Mouse (Mus musculus) kidney, postnatal 10 days (tissue): ENCODE results near the gene Cckar.
"Not testable (repeated sequence)": the region's sequence is repeated elsewhere in the genome, so short reads cannot be mapped to it uniquely, and the experiment has no call there.

Experiments
- DNase-seq: peaks from one replicate; pipeline ENCODE4 v3.0.0; 2021; ENCODE audit warnings: mixed read lengths

Cckar gene

GRCm38 (mm10) chr5:53707235-53708177, at the start of gene Cckar:
Gene Cckar, minus strand, starts transcription at chr5:53707705.
- DNase-seq, result peak; percentile 69

- no peak for DNase-seq
Measured at GRCm38 (mm10) chr5:53744061-53744460, 36.6 kb upstream of the Cckar start.

- DNase-seq, result no peak
Measured at GRCm38 (mm10) chr5:53732933-53733332, 25.4 kb upstream of the Cckar start.

GRCm38 (mm10) chr5:53727606-53728005, 20.1 kb upstream of the Cckar start:
- no peak for DNase-seq

- no peak for DNase-seq
Measured at GRCm38 (mm10) chr5:53726011-53726410, 18.5 kb upstream of the Cckar start.

GRCm38 (mm10) chr5:53716462-53716861, 9.0 kb upstream of the Cckar start:
- no peak for DNase-seq

- DNase-seq, result no peak
Measured at GRCm38 (mm10) chr5:53711277-53711676, 3.8 kb upstream of the Cckar start.

GRCm38 (mm10) chr5:53708191-53708590, 686 bp upstream of the Cckar start:
- DNase-seq, result no peak

GRCm38 (mm10) chr5:53702686-53703085, 4.8 kb downstream of the Cckar start:
- no peak for DNase-seq

GRCm38 (mm10) chr5:53697794-53698193, 9.7 kb downstream of the Cckar start:
- no peak for DNase-seq

GRCm38 (mm10) chr5:53696701-53697100, 10.8 kb downstream of the Cckar start:
- no peak for DNase-seq

GRCm38 (mm10) chr5:53692662-53693061, 14.8 kb downstream of the Cckar start:
- DNase-seq, result no peak

GRCm38 (mm10) chr5:53692100-53692499, 15.4 kb downstream of the Cckar start:
- DNase-seq, result no peak

- DNase-seq, result no peak
Measured at GRCm38 (mm10) chr5:53691577-53691976, 15.9 kb downstream of the Cckar start.

GRCm38 (mm10) chr5:53688326-53688725, 19.2 kb downstream of the Cckar start:
- DNase-seq, result peak; percentile 19

- peak; percentile 20 for DNase-seq
Measured at GRCm38 (mm10) chr5:53686379-53686778, 21.1 kb downstream of the Cckar start.

- no peak for DNase-seq
Measured at GRCm38 (mm10) chr5:53685623-53686022, 21.9 kb downstream of the Cckar start.

GRCm38 (mm10) chr5:53684417-53684816, 23.1 kb downstream of the Cckar start:
- no peak for DNase-seq

- DNase-seq, result no peak
Measured at GRCm38 (mm10) chr5:53683916-53684315, 23.6 kb downstream of the Cckar start.

- no peak for DNase-seq
Measured at GRCm38 (mm10) chr5:53679651-53680050, 27.9 kb downstream of the Cckar start.

GRCm38 (mm10) chr5:53678036-53678767, 29.3 kb downstream of the Cckar start:
- DNase-seq, result no peak

- DNase-seq, result no peak
Measured at GRCm38 (mm10) chr5:53676671-53677070, 30.8 kb downstream of the Cckar start.

- DNase-seq, result not testable (repeated sequence)
Measured at GRCm38 (mm10) chr5:53673493-53674150, 33.9 kb downstream of the Cckar start.
